Mouse (Mus musculus) spleen, adult 10 weeks (tissue): ENCODE results near the gene Msh2. TPM values are rescaled to one million over a fixed set of nuclear protein-coding genes. Genes with fewer than 3 reads are reported as not detected.

ENCODE experiments used
- polyA plus RNA-seq: library from polyadenylated mRNA; stranded (reverse); fragments of 350-450 nt; fragmentation: Illumina TruSeq; extraction: RNeasy Lipid Tissue Mini Kit (QIAGEN cat#74804); gene quantifications from one replicate; pipeline ENCODE4 v1.2.3, GENCODE M21; 2015; ENCODE audit warnings: low replicate concordance; ENCODE audit not compliant: insufficient read depth

Msh2 gene
- polyA plus RNA-seq = 34.3 TPM

DNA sequence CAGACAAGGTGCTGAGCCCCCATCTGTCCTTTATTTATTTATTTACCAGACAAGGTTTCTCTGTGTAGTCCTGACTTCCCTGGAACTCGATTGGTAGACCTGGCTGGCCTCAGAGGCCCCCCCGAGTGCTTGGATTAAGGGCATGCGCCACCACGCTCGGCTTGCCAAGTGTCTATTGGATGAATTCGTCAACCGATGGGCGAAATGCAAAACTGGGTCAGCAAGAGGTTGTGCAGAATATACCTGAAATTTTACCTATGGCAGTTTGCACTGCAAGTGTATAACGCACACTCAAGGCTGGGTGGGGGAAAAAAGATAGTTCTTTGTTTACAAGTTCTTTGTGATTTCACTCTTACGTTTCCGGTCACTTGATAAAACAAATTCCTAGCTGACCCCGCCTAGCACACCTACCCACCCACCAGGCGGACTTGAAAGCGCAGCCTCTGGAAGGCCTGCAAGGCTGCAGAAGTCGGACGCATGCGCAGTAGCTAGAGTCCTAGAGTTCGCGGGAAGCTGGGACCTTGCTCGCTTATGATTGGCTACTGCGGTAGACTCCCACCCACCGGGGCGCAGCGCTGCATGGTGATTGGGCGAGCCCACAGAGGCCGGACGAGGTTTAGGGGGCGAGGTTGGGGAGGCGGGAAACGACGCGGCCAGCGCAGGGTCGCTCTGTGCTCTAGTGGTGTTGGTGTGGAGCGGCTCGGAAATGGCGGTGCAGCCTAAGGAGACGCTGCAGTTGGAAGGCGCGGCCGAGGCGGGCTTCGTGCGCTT, at the start of gene Msh2:
Gene Msh2 (plus strand): TSS at position 441 of the 771 bp plus-strand sequence.

Other genes with a start within 250 kb of the Msh2 start
- not detected for gene Stpg4, start 244.6 kb upstream of the Msh2 start, polyA plus RNA-seq
- 551 TPM for gene Calm2, start 225.4 kb upstream of the Msh2 start, polyA plus RNA-seq
- 6.5 TPM for gene Epcam, start 36.4 kb upstream of the Msh2 start, polyA plus RNA-seq
- gene Kcnk12, start 125.7 kb downstream of the Msh2 start, polyA plus RNA-seq = not detected
- not detected for gene Rpl36-ps4, start 248.6 kb downstream of the Msh2 start, polyA plus RNA-seq